Mouse (Mus musculus) heart, embryonic 15.5 days (tissue): ENCODE results near the gene Gadd45a. TPM values are rescaled to one million over a fixed set of nuclear protein-coding genes. Genes with fewer than 3 reads are reported as not detected.
A peak's percentile ranks its signal among the peaks of the same experiment; 100 is the strongest.
"Not testable (repeated sequence)": the region's sequence is repeated elsewhere in the genome, so short reads cannot be mapped to it uniquely, and the experiment has no call there.

Experiments
- ATAC-seq: fragments of 200-750 bp; cut with Nextera tagmentation; replicated peaks from 2 replicates; pipeline ENCODE4 v1.8.0; 2017; ENCODE audit warnings: low read depth, moderate TSS enrichment; ENCODE audit not compliant: insufficient number of reproducible peaks, insufficient read depth, low FRiP score
- H3K27ac ChIP-seq: fragments of 300-500 bp; sonication (generic); 2 replicates; pipeline ENCODE4 v1.5.1; 2015; ENCODE audit warnings: mild to moderate bottlenecking, inconsistent platforms
- H3K27me3 ChIP-seq: fragments of 300-500 bp; sonication (generic); 2 replicates; pipeline ENCODE4 v1.6.1; 2015; ENCODE audit warnings: inconsistent platforms
- H3K36me3 ChIP-seq: fragments of 300-500 bp; sonication (generic); 2 replicates; pipeline ENCODE4 v1.6.1; 2015; ENCODE audit warnings: mild to moderate bottlenecking, inconsistent platforms
- H3K4me1 ChIP-seq: fragments of 300-500 bp; sonication (generic); replicated peaks from 2 replicates; pipeline ENCODE4 v1.6.1; 2015; ENCODE audit warnings: inconsistent platforms
- H3K4me2 ChIP-seq: fragments of 300-500 bp; sonication (generic); 2 replicates; pipeline ENCODE4 v1.6.1; 2015; ENCODE audit warnings: inconsistent platforms, mild to moderate bottlenecking, moderate library complexity
- H3K4me3 ChIP-seq: fragments of 300-500 bp; sonication (generic); 2 replicates; pipeline ENCODE4 v1.5.1; 2015; ENCODE audit warnings: mild to moderate bottlenecking, inconsistent platforms
- H3K9ac ChIP-seq: fragments of 300-500 bp; sonication (generic); 2 replicates; pipeline ENCODE4 v1.6.1; 2015; ENCODE audit warnings: mild to moderate bottlenecking, inconsistent platforms
- H3K9me3 ChIP-seq: fragments of 300-500 bp; sonication (generic); replicated peaks from 2 replicates; pipeline ENCODE4 v1.6.1; 2016; ENCODE audit warnings: inconsistent platforms
- WGBS: fragments of 180-500 bp; shearing (Covaris S2); methylation state at CpG from one replicate; pipeline ENCODE4 v1.1.7; 2015; ENCODE audit warnings: mixed read lengths; 5-methylcytosine and 5-hydroxymethylcytosine counted together
- polyA plus RNA-seq: library from polyadenylated mRNA; unstranded; fragments of >200 nt; fragmentation: Nextera tagmentation; extraction: Ambion mirVana; gene quantifications from 2 replicates; pipeline ENCODE4 v1.2.1, GENCODE M21; 2015

Gadd45a gene
- polyA plus RNA-seq, 1 experiment from 2014 or later, result 5.5 TPM

DNA sequence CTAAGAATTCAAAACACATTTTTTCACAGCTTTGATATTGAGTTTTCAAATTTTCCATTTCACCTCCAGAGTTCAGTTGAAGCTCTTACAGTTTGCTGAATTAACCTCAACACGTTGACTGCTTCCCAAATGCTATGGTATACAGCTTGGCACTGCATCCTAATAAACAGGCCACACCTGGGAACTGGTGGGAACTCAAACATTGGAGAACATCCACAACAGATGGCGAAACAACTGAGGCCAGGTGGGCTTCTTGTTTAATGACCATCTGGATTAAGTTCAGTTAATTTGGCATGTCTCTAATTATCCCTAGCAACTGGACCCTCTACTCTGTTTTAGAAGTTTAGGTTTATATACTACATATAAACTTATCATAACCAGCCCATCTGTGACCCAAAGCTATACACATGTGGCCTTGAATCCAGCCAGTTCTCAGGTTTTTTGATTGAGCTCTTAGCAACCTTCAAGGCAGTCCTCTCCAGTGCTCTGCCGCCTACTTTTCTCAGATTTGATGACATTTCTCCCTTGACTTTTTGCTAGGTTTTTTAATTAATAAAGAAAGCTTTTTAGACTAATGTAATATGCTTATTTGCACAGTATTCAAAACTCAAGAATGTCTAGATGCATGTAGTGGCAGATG, 10.9 kb upstream of the Gadd45a start:
- no peak overlapping the region for H3K27ac ChIP-seq
- 82% methylated on average over 3 of the region's 3 CpGs for WGBS
- ATAC-seq, result no peak

DNA sequence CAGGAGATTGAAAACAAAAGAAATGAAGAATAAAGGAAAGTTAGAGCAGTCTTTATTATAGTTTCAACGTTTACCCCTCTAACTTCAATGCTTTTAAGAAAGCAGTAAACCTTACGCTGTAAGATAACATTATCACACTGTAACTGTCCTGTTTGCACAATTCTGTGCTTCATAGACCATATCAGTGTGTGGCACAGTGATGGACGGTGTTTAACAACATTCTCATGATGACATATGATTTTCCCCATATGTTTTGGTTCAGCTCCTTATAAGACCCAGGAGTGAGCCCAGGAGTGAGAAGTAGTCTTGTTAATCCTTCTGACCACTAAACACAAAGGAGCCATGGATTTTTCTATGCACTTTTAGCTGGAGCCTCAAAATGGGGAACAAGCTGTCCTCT, 9.7 kb upstream of the Gadd45a start:
- no peak overlapping the region for H3K4me3 ChIP-seq
- no peak overlapping the region for H3K27ac ChIP-seq
- H3K36me3 ChIP-seq, result no peaks in the 10 kb centered on the region
- no peaks in the 10 kb centered on the region for H3K27me3 ChIP-seq
- ATAC-seq, result no peak
- no peaks in the 10 kb centered on the region for H3K4me1 ChIP-seq
- no peak overlapping the region for H3K4me2 ChIP-seq
- H3K9ac ChIP-seq, result no peak overlapping the region
- 66% methylated on average over 3 of the region's 3 CpGs for WGBS
- no peaks in the 10 kb centered on the region for H3K9me3 ChIP-seq

More for the DNA sequence above, 10.9 kb upstream of the Gadd45a start:
- H3K9me3 ChIP-seq, result no peaks in the 10 kb centered on the region
- no peaks in the 10 kb centered on the region for H3K4me1 ChIP-seq
- no peak overlapping the region for H3K4me3 ChIP-seq
- no peak overlapping the region for H3K9ac ChIP-seq
- no peaks in the 10 kb centered on the region for H3K27me3 ChIP-seq
- H3K4me2 ChIP-seq, result no peak overlapping the region
- H3K36me3 ChIP-seq, result no peaks in the 10 kb centered on the region

DNA sequence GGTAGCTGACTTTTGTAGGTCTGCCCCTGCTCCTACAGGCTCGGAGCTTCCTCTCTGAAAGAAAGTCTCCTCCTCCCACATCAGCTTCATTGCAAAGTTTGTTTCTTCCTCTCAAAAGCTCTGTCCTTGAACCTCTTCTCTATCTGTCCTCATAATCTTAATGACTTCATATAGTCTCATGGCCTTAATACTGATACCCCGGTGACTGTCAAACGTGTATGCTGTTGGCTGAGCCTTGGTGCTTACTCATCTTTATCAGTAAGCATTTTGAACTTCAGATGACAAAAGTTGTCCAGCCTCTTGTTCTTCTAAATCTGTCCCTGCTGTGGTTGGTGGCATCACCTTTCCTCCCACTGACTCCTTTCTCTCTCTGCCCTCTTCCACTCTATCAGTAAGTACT, 8.2 kb upstream of the Gadd45a start:
- no peak overlapping the region for H3K4me3 ChIP-seq
- WGBS, result 62% methylated on average over 3 of the region's 3 CpGs
- H3K27ac ChIP-seq, result no peak overlapping the region
- ATAC-seq, result no peak
- no peaks in the 10 kb centered on the region for H3K9me3 ChIP-seq
- H3K36me3 ChIP-seq, result no peaks in the 10 kb centered on the region
- H3K9ac ChIP-seq, result no peak overlapping the region
- H3K27me3 ChIP-seq, result no peaks in the 10 kb centered on the region
- H3K4me1 ChIP-seq, result no peaks in the 10 kb centered on the region
- no peak overlapping the region for H3K4me2 ChIP-seq

DNA sequence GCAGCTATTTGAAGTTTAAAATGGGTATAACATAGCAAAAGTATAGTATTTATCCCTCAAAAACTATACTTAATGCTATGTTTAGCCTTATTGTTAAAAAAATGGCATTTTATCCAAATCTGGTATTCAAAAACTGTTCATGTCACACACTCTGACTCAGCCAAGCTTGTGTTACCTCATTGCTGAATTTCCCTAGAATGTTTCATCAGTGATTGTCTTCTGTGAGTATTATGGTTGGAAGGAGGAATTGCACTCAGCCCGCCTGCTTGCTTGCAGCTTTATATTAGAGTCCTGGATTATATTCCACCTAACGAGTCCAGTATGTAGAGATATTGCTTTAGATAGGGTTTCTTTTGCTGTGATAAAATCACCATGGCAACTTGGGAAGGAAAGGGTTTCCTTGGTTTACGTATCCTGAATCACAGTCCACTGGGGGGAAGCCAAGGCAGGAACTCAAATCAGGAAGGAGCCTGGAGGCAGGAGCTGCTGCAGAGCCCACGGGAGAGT, 3.7 kb upstream of the Gadd45a start:
- WGBS, result 53% methylated on average over 4 of the region's 4 CpGs
- no peak for ATAC-seq
- no peaks in the 10 kb centered on the region for H3K9me3 ChIP-seq

DNA sequence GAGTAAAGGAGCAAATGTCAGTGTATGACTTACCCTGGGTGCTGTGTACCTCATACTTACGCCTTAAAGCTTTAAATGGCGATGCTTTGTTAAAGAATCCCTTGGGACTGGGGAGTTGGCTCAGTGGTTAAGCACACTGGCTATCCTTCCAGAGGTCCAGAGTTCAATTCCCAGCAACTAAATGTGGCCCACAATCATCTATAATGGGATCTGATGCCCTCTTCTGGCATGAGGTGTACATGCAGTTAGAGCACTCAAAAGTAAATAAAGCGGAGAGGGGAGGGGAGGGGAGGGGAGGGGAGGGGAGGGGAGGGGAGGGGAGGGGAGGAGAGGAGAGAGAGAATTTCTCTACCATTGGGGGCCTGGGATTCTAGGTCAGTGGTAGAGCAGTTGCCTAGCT, 1.7 kb upstream of the Gadd45a start:
- Histone ChIP-seq H3K4me3 (no peak overlapping the region), H3K9me3 (no peaks in the 10 kb centered on the region), H3K27me3 (no peaks in the 10 kb centered on the region), H3K36me3 (no peaks in the 10 kb centered on the region), H3K9ac (no peak overlapping the region), H3K4me1 (peaks cover 17% of the 10 kb centered on the region), H3K4me2 (no peak overlapping the region), H3K27ac (no peak overlapping the region)
- no peak for ATAC-seq
- 92% methylated on average over 3 of the region's 3 CpGs for WGBS

More for the DNA sequence above, 3.7 kb upstream of the Gadd45a start:
- H3K27ac ChIP-seq, result no peak overlapping the region
- no peak overlapping the region for H3K4me2 ChIP-seq
- H3K36me3 ChIP-seq, result no peaks in the 10 kb centered on the region
- no peak overlapping the region for H3K4me3 ChIP-seq
- H3K27me3 ChIP-seq, result no peaks in the 10 kb centered on the region
- H3K9ac ChIP-seq, result no peak overlapping the region
- peaks cover 9% of the 10 kb centered on the region for H3K4me1 ChIP-seq

DNA sequence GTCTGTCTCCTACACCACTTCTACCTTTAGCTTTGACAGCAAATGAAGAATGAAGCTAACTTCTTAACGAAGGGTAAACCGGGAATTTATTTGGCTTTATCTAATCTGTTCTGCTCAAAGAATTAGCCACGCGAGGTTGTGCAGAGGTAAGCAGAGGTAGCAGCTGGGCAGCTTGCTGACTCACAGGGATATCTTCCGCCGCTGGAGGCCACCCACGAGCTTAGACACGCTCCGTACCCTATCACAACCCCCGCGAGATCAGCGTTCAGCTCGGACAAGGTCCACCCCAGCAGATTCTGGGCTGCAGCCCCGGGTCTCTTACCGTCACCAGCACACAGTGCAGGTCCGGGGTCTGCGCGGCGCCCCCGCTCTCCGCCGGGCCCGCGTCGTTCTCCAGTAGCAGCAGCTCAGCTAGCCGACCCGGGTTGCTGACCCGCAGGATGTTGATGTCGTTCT, 873 bp downstream of the Gadd45a start:
- under 1% methylated on average over 29 of the region's 29 CpGs for WGBS
- Histone ChIP-seq H3K4me1 (peaks cover 17% of the 10 kb centered on the region), H3K27me3 (no peaks in the 10 kb centered on the region)

DNA sequence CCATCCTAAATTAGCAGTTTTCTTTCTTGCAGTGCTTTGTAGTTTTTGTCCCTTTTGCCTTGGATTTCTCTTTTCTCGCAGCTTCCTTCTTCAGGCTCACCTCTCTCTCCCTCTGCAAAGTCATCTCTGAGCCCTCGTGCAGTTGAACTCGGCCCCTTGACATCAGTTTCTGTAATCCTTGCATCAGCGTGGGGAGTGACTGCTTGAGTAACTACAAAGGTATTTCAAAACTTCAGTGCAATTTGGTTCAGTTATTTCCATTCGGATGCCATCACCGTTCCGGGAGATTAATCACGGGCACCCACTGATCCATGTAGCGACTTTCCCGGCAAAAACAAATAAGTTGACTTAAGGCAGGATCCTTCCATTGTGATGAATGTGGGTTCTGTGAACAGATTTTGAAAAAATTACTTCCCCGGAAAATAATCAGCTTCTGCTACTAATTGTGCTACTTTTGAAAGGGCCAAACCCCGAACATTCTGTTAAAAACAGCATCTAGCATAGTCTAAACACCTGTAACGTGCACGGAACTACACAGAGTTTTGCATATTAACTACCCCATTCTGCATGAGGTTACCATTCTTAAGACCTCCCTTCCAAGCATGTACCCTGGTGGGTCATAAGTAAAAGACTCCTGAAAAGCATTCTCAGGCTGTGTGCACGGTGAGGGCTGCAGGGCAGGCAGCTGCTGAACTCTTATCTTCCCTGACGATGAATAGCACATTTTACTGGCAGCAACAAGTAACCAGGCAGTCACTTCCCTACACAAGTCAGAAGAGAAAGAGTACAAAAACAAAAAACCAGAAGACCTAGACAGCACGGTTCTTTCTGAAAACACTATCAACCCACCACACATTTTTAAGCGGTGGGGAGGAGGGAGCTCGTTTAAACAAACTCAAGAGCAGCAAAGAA, 1.6 kb downstream of the Gadd45a start:
- peaks cover 17% of the 10 kb centered on the region for H3K4me1 ChIP-seq
- 0 out of 2 replicates have a peak overlapping the region, but pooled peaks have one; percentile 71 for H3K9ac ChIP-seq
- 28% methylated on average over 19 of the region's 19 CpGs for WGBS
- no peaks in the 10 kb centered on the region for H3K27me3 ChIP-seq
- no peak for ATAC-seq
- H3K27ac ChIP-seq, result peak overlapping the region; percentile 87; the same call in 1 of the 2 replicates
- peak overlapping the region; percentile 91 for H3K4me2 ChIP-seq
- peak overlapping the region; percentile 70 for H3K4me3 ChIP-seq
- H3K36me3 ChIP-seq, result no peaks in the 10 kb centered on the region
- no peaks in the 10 kb centered on the region for H3K9me3 ChIP-seq

More for the DNA sequence above, 873 bp downstream of the Gadd45a start:
- Histone ChIP-seq H3K4me3 (peak overlapping the region; percentile 70), H3K9me3 (no peaks in the 10 kb centered on the region), H3K36me3 (no peaks in the 10 kb centered on the region), H3K27ac (peak overlapping the region; percentile 87), H3K4me2 (peak overlapping the region; percentile 91), H3K9ac (peak overlapping the region; percentile 71)
- ATAC-seq, result peak; percentile 68

DNA sequence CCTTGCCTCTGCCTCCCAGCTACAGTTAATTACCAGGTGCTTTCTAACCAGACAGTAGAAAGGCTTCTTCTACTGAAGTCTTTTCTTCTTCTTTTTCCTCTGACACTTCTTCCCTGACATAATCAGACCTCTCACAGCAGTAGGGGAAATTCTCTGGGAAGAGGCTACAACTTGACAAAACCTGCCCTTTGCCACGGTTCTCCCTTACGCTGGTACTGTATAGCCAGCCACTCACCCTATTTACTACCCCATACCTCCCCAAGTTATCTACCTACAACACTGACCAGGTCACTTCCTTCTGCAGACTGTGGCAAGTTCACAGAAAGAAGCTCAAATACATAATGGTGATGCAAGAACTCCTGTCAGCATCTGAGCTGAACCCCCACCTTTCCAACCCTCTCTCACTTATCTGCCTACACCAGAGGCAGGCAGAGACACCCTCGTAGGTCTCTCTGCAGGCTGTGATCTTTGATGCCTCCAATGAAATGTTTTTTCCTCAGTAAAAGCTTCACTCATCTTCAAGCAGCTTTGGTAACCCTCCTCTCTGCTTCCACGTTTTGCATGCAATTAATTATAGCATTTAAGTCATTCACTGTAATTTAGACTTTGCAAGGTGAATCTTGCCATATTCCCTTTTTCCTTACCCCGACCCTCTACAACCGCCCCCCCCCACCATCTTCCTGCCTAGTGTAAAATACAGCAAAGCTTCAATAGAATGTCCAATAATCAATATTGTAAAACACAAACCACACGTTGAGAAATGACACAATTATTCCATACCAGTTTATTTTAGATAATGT, 2.7 kb downstream of the Gadd45a start:
- H3K4me2 ChIP-seq, result no peak overlapping the region
- H3K27me3 ChIP-seq, result no peaks in the 10 kb centered on the region
- no peaks in the 10 kb centered on the region for H3K36me3 ChIP-seq
- H3K9ac ChIP-seq, result no peak overlapping the region
- no peak overlapping the region for H3K4me3 ChIP-seq
- no peak for ATAC-seq
- no peaks in the 10 kb centered on the region for H3K9me3 ChIP-seq
- peaks cover 17% of the 10 kb centered on the region for H3K4me1 ChIP-seq
- no peak overlapping the region for H3K27ac ChIP-seq
- 61% methylated on average over 7 of the region's 7 CpGs for WGBS

DNA sequence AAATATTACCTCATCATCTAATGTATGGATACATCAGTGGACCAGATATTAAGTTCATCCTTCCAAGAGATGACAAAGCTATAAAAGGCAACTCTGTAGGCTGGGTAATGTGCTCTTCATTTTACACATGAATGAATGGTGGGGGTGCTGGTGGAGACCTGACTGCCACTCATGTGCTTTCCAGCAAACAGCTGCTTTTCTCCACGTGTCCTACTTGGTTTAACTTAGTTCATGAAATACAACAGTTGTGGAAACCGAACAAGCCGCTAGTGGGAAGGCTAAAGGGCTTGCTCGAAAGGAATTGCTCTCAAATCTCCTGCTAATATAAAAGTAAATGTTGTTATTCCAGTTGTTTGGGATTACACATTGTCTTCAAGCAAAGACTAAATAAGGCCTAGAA, 3.7 kb downstream of the Gadd45a start:
- H3K9ac ChIP-seq, result no peak overlapping the region
- no peak overlapping the region for H3K4me3 ChIP-seq
- H3K27ac ChIP-seq, result no peak overlapping the region
- H3K4me1 ChIP-seq, result peaks cover 17% of the 10 kb centered on the region
- no peaks in the 10 kb centered on the region for H3K36me3 ChIP-seq
- no peak for ATAC-seq
- 80% methylated on average over 4 of the region's 4 CpGs for WGBS
- H3K9me3 ChIP-seq, result no peaks in the 10 kb centered on the region
- no peaks in the 10 kb centered on the region for H3K27me3 ChIP-seq
- H3K4me2 ChIP-seq, result no peak overlapping the region

DNA sequence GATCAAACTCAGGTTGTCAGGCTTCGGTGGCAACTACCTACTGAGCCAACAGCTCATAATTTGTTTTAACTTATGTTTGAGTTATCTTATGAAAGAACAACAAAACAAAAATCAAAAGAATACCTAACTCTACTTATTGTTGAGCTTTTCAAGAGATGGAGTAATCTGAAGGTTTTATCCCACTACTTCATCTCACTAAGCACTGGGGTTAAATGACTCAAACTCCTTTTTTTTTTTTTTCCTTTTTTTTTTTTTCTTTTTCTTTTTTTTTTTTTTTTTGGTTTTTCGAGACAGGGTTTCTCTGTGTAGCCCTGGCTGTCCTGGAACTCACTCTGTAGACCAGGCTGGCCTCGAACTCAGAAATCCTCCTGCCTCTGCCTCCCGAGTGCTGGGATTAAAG, 4.3 kb downstream of the Gadd45a start:
- not testable (repeated sequence) for H3K4me2 ChIP-seq, ATAC-seq, H3K27me3 ChIP-seq, H3K36me3 ChIP-seq, H3K9ac ChIP-seq, H3K4me3 ChIP-seq, H3K27ac ChIP-seq, H3K9me3 ChIP-seq
- 88% methylated on average over 3 of the region's 4 CpGs for WGBS
- H3K4me1 ChIP-seq, result peaks cover 17% of the 10 kb centered on the region

DNA sequence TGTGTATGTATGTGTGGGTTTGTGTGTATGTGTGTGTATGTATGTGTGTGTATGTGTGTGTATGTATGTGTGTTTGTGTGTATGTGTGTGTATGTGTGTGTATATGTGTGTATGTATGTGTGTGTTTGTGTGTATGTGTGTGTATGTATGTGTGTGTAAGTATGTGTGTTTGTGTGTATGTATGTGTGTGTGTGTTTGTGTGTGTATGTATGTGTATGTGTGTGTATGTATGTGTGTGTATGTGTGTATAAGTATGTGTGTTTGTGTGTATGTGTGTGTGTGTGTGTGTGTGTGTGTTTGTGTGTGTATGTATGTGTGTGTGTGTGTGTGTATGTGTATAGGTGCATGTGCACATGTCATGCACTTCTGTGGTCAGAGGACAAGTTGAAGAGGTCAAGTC, 4.7 kb downstream of the Gadd45a start:
- not testable (repeated sequence) for H3K27ac ChIP-seq, H3K27me3 ChIP-seq, ATAC-seq, H3K4me2 ChIP-seq, H3K4me3 ChIP-seq, H3K36me3 ChIP-seq, H3K9ac ChIP-seq, H3K9me3 ChIP-seq
- H3K4me1 ChIP-seq, result peaks cover 13% of the 10 kb centered on the region
